Mouse (Mus musculus) stomach, embryonic 16.5 days (tissue): ENCODE measurements around the gene Map7d2. TPM values are rescaled to one million over a fixed set of nuclear protein-coding genes. Genes with fewer than 3 reads are reported as not detected.

ENCODE experiments used
- ATAC-seq: fragments of 200-750 bp; cut with Nextera tagmentation; 2 replicates; pipeline ENCODE4 v1.8.0; 2017; ENCODE audit warnings: moderate number of reproducible peaks, moderate TSS enrichment; ENCODE audit not compliant: insufficient read depth, low FRiP score
- H3K27ac ChIP-seq: fragments of 300-500 bp; sonication (generic); 2 replicates; pipeline ENCODE4 v1.5.1; 2014; ENCODE audit warnings: low read length
- H3K27me3 ChIP-seq: fragments of 300-500 bp; sonication (generic); 2 replicates; pipeline ENCODE4 v1.6.1; 2014; ENCODE audit warnings: low read length, control low read depth, mixed read lengths; ENCODE audit not compliant: control insufficient read depth, insufficient read depth
- H3K36me3 ChIP-seq: fragments of 300-500 bp; sonication (generic); 2 replicates; pipeline ENCODE4 v1.6.1; 2014; ENCODE audit warnings: low read length; ENCODE audit not compliant: control insufficient read depth, insufficient read depth
- H3K4me1 ChIP-seq: fragments of 300-500 bp; sonication (generic); 2 replicates; pipeline ENCODE4 v1.6.1; 2014; ENCODE audit warnings: low read length, control low read depth, mixed read lengths; ENCODE audit not compliant: control insufficient read depth, insufficient read depth
- H3K4me2 ChIP-seq: fragments of 300-500 bp; sonication (generic); 2 replicates; pipeline ENCODE4 v1.6.1; 2014; ENCODE audit warnings: low read depth, low read length, mixed read lengths
- H3K4me3 ChIP-seq: fragments of 300-500 bp; sonication (generic); replicated peaks from 2 replicates; pipeline ENCODE4 v1.5.1; 2014; ENCODE audit warnings: mild to moderate bottlenecking, low read length
- H3K9ac ChIP-seq: fragments of 300-500 bp; sonication (generic); 2 replicates; pipeline ENCODE4 v1.6.1; 2014; ENCODE audit warnings: low read length
- H3K9me3 ChIP-seq: fragments of 300-500 bp; sonication (generic); replicated peaks from 2 replicates; pipeline ENCODE4 v1.6.1; 2016; ENCODE audit warnings: low read length, control low read depth; ENCODE audit not compliant: control insufficient read depth
- WGBS: fragments of 180-500 bp; shearing (Covaris S2); extraction: QIAGEN DNeasy Blood & Tissue Kit; methylation state at CpG from one replicate; pipeline ENCODE4 v1.1.7; 2014; 5-methylcytosine and 5-hydroxymethylcytosine counted together
- polyA plus RNA-seq: library from polyadenylated mRNA; unstranded; fragments of >200 nt; fragmentation: Nextera tagmentation; extraction: Ambion mirVana; gene quantifications from 2 replicates; pipeline ENCODE4 v1.2.1, GENCODE M21; 2015

Gene Map7d2
- polyA plus RNA-seq, 1 experiment from 2014 or later = 2.1 TPM

DNA sequence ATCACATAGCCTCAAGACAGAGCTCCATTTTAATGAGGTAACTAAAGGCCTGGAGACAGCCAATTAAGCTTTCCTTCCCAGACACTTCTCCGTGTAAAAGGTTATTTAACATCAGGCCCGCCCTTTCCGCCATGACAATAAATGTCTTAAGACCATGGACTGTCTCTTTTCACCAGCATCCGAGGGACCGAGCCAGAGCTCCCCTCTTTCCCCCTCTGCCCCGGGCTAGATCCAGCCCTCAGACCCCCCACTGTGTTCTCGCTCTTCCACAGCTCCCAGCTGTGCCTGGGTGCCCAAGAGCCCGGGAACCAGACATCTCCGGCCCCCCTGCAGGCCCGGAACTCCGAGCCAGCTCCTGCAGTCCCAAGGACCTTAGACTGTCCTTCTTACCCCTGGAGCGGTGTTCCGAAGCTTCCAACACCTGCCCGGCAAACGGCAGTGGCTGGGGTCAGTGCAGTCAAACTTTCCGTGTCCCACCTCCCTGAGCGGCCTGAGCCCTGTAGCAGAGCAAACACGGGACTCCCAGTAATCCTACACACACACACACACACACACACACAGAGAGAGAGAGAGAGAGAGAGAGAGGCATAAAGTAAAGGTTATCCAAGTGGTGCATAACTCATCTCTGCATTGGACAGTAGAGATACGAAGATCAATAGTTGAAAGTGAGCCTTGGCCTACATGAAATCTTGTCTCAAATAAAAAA, 94.1 kb downstream of the Map7d2 start:
- Histone ChIP-seq H3K27ac (no peak overlapping the region), H3K4me3 (no peak overlapping the region), H3K4me1 (no peaks in the 10 kb centered on the region), H3K27me3 (no peaks in the 10 kb centered on the region), H3K36me3 (no peaks in the 10 kb centered on the region), H3K4me2 (no peak overlapping the region), H3K9me3 (no peaks in the 10 kb centered on the region), H3K9ac (no peak overlapping the region)
- 64% methylated on average over 19 of the region's 19 CpGs for WGBS
- no peak for ATAC-seq

DNA sequence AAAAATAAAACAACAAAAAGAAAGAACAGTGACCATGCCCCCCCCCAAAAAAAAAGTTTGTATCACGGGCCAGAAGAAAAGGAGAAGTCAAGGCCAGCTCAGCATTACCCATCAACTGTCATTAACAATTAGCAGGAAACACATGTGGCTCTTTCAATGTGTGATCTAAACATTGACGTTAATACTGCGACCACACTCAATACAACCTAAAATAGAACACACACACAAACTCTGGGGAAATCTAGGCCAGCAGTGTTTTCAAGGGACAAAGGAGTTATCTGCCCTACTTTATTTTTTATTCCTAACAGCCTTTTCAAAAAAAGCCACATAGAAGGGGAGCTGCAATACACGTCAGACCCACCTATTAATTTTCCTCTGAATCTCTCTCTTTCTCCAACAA, 94.7 kb downstream of the Map7d2 start:
- no peak for ATAC-seq
- no peak overlapping the region for H3K4me2 ChIP-seq
- no peaks in the 10 kb centered on the region for H3K27me3 ChIP-seq
- no peak overlapping the region for H3K9ac ChIP-seq
- no peaks in the 10 kb centered on the region for H3K36me3 ChIP-seq
- H3K4me1 ChIP-seq = no peaks in the 10 kb centered on the region
- 68% methylated on average over 4 of the region's 4 CpGs for WGBS
- no peak overlapping the region for H3K4me3 ChIP-seq
- H3K27ac ChIP-seq = no peak overlapping the region
- no peaks in the 10 kb centered on the region for H3K9me3 ChIP-seq

DNA sequence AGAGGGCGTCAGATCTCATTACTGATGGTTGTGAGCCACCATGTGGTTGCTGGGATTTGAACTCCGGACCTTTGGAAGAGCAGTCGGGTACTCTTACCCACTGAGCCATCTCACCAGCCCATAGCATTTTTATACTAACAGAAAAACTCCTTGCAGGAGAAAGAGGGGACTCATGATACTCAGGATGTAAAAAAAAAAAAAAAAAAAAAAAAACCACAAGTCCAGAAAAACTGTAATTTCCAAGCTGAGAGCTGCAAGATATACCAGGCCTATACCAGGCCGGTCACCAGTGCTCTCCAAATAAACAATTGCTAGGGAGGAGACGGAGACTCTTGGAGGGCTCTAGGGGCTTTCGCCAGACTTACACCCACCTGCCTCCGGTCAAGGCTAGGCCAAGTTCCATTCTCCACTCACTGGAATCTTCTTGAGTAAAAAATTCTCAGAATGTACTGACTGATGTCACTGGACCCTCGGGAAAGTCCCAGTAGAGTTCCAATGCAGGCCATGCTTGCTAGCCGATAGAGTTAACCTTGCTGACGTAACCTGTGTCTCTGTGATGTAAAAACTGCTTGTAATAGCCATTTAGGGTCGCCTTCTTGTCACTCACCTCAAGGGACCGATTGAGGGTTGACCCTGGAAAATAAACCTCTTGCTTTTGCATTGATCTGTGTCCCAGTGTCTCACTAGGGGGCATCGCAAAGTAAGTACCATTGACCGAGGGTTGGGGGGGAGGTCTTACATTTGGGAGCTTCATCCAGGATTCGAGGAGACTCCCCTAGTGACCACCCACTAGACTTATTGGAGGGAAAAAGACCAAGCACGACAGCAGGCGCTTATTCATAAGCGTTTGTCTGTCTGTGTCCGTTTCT, 95.7 kb downstream of the Map7d2 start:
- H3K4me1 ChIP-seq = no peaks in the 10 kb centered on the region
- H3K27ac ChIP-seq = no peak overlapping the region
- 77% methylated on average over 19 of the region's 19 CpGs for WGBS
- no peak for ATAC-seq
- H3K4me3 ChIP-seq = no peak overlapping the region
- no peak overlapping the region for H3K4me2 ChIP-seq
- no peaks in the 10 kb centered on the region for H3K36me3 ChIP-seq
- H3K27me3 ChIP-seq = no peaks in the 10 kb centered on the region
- H3K9me3 ChIP-seq = no peaks in the 10 kb centered on the region
- no peak overlapping the region for H3K9ac ChIP-seq

DNA sequence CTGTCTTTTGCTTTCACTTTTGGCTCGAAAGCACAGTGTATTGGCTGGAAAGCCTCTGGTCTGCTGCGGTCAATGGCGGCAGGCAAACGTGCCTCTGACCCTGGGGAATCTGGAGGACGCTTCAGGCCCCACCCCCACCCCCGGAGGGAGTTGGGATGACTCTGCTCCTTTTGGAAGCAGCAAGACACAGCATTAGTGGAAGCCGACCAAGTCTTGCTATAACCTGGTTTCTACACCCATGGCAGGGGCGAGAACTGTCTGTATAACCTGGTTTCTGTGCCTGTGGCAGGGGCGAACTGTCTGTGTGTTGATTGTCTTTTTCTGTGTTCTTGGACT, 96.3 kb downstream of the Map7d2 start:
- no peak overlapping the region for H3K4me3 ChIP-seq
- 59% methylated on average over 9 of the region's 9 CpGs for WGBS
- H3K36me3 ChIP-seq = no peaks in the 10 kb centered on the region
- no peak overlapping the region for H3K27ac ChIP-seq
- H3K27me3 ChIP-seq = no peaks in the 10 kb centered on the region
- H3K9me3 ChIP-seq = no peaks in the 10 kb centered on the region
- no peaks in the 10 kb centered on the region for H3K4me1 ChIP-seq
- H3K4me2 ChIP-seq = no peak overlapping the region
- ATAC-seq = no peak
- H3K9ac ChIP-seq = no peak overlapping the region

DNA sequence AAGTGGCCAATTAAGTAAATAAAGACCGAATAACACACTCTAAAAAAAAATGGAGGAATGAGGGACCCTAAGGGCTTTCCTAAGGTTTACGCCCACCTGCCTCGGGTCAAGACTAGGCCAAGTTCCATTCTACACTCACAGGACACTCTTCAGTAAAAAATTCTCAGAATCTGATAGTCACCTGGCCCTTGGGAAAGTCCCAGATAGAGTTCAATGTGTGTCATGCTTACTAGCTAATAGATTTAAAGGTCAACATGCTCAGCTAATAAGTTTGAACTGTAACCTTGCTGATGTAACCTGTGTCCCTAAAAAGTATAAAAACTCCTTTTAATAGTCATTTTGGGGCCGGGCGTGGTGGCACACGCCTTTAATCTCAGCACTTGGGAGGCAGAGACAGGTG, 101.2 kb downstream of the Map7d2 start:
- ATAC-seq = no peak
- Histone ChIP-seq H3K4me2 (no peak overlapping the region), H3K27me3 (no peaks in the 10 kb centered on the region), H3K4me1 (no peaks in the 10 kb centered on the region), H3K27ac (no peak overlapping the region), H3K9me3 (no peaks in the 10 kb centered on the region), H3K36me3 (no peaks in the 10 kb centered on the region), H3K4me3 (no peak overlapping the region), H3K9ac (no peak overlapping the region)
- 86% methylated on average over 6 of the region's 6 CpGs for WGBS

DNA sequence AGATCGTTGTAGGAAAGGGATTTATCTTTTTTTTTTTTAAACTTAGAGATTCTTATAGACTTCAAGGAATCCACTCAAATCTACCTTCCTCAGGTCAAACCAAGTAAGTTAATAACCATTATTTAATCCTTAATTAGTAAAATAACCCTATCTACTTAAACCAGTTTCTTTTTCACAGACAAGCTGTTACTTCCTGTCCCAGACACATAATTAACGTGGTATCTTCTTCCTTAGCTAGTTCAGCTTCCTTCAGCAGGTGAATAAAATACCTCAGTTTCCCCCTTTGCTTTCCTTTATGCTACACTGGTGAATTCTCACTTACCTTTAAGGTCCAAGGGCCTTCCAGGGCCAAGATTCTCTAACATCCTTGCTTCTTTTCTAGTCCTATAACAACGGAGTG, 107.4 kb downstream of the Map7d2 start:
- Histone ChIP-seq H3K4me1 (no peaks in the 10 kb centered on the region), H3K4me3 (no peak overlapping the region), H3K9me3 (no peaks in the 10 kb centered on the region), H3K36me3 (no peaks in the 10 kb centered on the region), H3K27me3 (no peaks in the 10 kb centered on the region), H3K9ac (no peak overlapping the region), H3K27ac (no peak overlapping the region), H3K4me2 (no peak overlapping the region)
- no peak for ATAC-seq
- whole genome bisulfite sequencing = 65% methylated on average over 3 of the region's 3 CpGs

DNA sequence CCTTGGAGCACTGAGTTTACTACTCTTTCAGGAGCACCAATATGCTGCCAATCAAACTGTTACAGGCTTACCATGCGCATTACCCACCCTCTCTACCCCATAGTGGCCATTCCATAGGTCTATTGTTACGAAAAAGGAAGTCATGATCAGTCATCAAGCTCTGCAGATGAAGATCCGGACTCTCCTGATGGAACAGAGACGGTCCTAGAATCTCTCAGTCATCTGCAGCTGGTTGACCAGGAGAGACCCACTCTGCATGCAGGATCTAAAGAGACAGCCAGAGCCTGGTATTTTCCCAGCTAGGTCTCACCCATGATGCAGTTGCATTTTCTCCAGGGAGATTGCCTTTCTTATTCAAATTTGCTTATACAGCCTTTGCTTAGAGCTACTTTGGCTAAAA, 108.3 kb downstream of the Map7d2 start:
- ATAC-seq = no peak
- Histone ChIP-seq H3K9me3 (no peaks in the 10 kb centered on the region), H3K4me2 (no peak overlapping the region), H3K4me3 (no peak overlapping the region), H3K27ac (no peak overlapping the region), H3K9ac (no peak overlapping the region), H3K27me3 (no peaks in the 10 kb centered on the region), H3K36me3 (no peaks in the 10 kb centered on the region), H3K4me1 (no peaks in the 10 kb centered on the region)
- WGBS = 73% methylated on average over 4 of the region's 4 CpGs

DNA sequence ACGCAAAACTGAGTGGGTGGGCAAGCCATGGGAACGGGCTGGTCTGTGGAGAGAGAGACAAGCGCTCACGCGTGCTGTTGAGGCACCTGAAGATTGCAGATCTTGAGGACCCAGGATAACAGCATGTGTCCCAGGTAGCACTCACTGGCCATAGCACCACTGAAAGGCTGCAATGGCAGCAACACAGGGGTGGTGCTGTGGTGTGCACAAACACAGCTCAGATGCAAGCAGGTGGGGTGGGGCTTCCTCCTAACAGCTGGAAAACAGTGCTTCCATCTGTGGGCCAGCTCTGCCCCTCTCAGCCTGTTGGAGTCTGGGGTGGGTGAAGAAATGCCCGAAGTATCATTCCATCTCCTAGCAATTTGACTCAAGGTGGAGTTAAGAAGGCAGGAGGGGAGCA, 112.0 kb downstream of the Map7d2 start, which contains the start of gene Bclaf3:
TSS of gene Bclaf3 (plus strand) at position 301 of the 400 bp plus-strand sequence.
- no peak within 1 kb of the TSS for H3K9ac ChIP-seq
- ATAC-seq = no peak
- WGBS = 81% methylated on average over 6 of the region's 6 CpGs

DNA sequence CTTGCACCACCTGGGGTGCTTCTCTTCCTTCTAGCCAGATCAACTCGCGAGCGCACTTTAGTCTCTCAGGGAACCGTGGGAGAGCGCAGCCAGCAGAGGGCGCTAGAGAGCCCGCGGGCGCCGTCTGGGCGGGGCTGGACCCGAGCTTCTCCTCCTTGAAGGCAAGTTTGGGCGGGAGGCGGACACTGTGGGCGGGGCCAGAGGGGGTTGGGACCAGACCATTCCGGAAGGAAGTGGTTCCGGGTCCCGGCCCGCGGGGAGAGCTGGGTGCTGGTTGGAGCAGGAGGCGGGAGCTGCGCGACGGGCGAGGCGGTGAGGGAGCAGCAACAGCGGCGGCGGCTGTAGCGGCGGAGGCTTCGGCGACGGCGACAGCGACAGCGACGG, 118.0 kb downstream of the Map7d2 start:
- 9% methylated on average over 37 of the region's 38 CpGs for WGBS
- H3K9ac ChIP-seq = peak overlapping the region; percentile 71
- ATAC-seq = peak; percentile 99
- H3K9me3 ChIP-seq = no peaks in the 10 kb centered on the region
- peak overlapping the region; percentile 59 for H3K4me2 ChIP-seq
- H3K36me3 ChIP-seq = no peaks in the 10 kb centered on the region
- no peaks in the 10 kb centered on the region for H3K4me1 ChIP-seq
- no peaks in the 10 kb centered on the region for H3K27me3 ChIP-seq
- H3K4me3 ChIP-seq = peak overlapping the region; percentile 61
- H3K27ac ChIP-seq = peak overlapping the region; percentile 41; the same call in 1 of the 2 replicates

More for the DNA sequence above, 112.0 kb downstream of the Map7d2 start, which contains the start of gene Bclaf3:
- no peaks in the 10 kb centered on the region for H3K4me1 ChIP-seq
- H3K9me3 ChIP-seq = no peaks in the 10 kb centered on the region
- H3K27me3 ChIP-seq = no peaks in the 10 kb centered on the region
- no peak within 1 kb of the TSS for H3K4me2 ChIP-seq
- H3K27ac ChIP-seq = no peak within 1 kb of the TSS
- H3K36me3 ChIP-seq = no peaks in the 10 kb centered on the region
- no peak within 1 kb of the TSS for H3K4me3 ChIP-seq
